Mouse (Mus musculus) forebrain, embryonic 11.5 days (tissue): Measurements from ENCODE around the gene Xrcc3. TPM values are rescaled to one million over a fixed set of nuclear protein-coding genes. Genes with fewer than 3 reads are reported as not detected.

ENCODE experiments used
- ATAC-seq: fragments of 200-750 bp; cut with Nextera tagmentation; replicated peaks from 2 replicates; pipeline ENCODE4 v1.8.0; 2017; ENCODE audit warnings: moderate TSS enrichment; ENCODE audit not compliant: low FRiP score
- DNase-seq: peaks from one replicate; pipeline ENCODE4 v3.0.0-alpha.2; 2017; ENCODE audit warnings: low spot score
- H3K27ac ChIP-seq: fragments of 300-500 bp; sonication (generic); 2 replicates; pipeline ENCODE4 v1.5.1; 2014; ENCODE audit warnings: low read depth, low read length
- H3K27me3 ChIP-seq: fragments of 300-500 bp; sonication (generic); 2 replicates; pipeline ENCODE4 v1.6.1; 2014; ENCODE audit warnings: mild to moderate bottlenecking, low read length, mixed read lengths; ENCODE audit not compliant: control insufficient read depth, insufficient read depth
- H3K36me3 ChIP-seq: fragments of 300-500 bp; sonication (generic); 2 replicates; pipeline ENCODE4 v1.6.1; 2014; ENCODE audit warnings: mild to moderate bottlenecking, low read length, moderate library complexity, mixed read lengths; ENCODE audit not compliant: control insufficient read depth, insufficient read depth
- H3K4me1 ChIP-seq: fragments of 300-500 bp; sonication (generic); replicated peaks from 2 replicates; pipeline ENCODE4 v1.6.1; 2014; ENCODE audit warnings: low read length, mixed read lengths; ENCODE audit not compliant: control insufficient read depth, insufficient read depth
- H3K4me2 ChIP-seq: fragments of 300-500 bp; sonication (generic); 2 replicates; pipeline ENCODE4 v1.6.1; 2014; ENCODE audit warnings: low read depth, mild to moderate bottlenecking, low read length, moderate library complexity, mixed read lengths; ENCODE audit not compliant: severe bottlenecking
- H3K4me3 ChIP-seq: fragments of 300-500 bp; sonication (generic); 2 replicates; pipeline ENCODE4 v1.5.1; 2014; ENCODE audit warnings: low read depth, low read length
- H3K9ac ChIP-seq: fragments of 300-500 bp; sonication (generic); 2 replicates; pipeline ENCODE4 v1.6.1; 2014; ENCODE audit warnings: low read length
- H3K9me3 ChIP-seq: fragments of 300-500 bp; sonication (generic); 2 replicates; pipeline ENCODE4 v1.6.1; 2016; ENCODE audit warnings: low read length, mixed read lengths; ENCODE audit not compliant: control insufficient read depth
- WGBS: fragments of 180-500 bp; shearing (Covaris S2); extraction: QIAGEN DNeasy Blood & Tissue Kit; methylation state at CpG from one replicate; pipeline ENCODE4 v1.1.7; 2014; 5-methylcytosine and 5-hydroxymethylcytosine counted together
- polyA plus RNA-seq: library from polyadenylated mRNA; unstranded; fragments of >200 nt; fragmentation: Nextera tagmentation; extraction: Ambion mirVana; gene quantifications from 2 replicates; pipeline ENCODE4 v1.2.1, GENCODE M21; 2014

Xrcc3 gene
- polyA plus RNA-seq, 1 experiment from 2014 or later = 20.1 TPM

DNA sequence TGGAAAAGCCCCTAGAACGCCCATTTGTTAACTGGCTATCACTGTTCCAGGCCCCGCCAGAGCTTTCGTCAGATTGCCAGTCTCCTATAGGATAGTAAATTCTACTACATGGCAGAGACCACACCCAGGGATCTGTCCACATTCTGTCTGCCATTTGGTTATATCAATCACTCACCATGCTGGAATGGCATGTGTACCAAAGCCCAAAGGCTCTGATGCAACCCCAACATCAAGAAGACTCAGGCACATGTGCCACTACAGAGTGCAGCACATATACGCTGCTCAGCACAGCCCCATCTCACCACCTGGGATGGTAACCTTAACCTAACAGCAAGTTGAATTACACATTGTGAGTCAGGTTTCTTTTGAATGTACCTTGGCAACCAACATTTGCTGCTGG, 32.3 kb upstream of the Xrcc3 start:
- Histone ChIP-seq H3K27ac (no peak overlapping the region), H3K4me3 (no peak overlapping the region), H3K9ac (no peak overlapping the region), H3K9me3 (no peaks in the 10 kb centered on the region), H3K36me3 (no peaks in the 10 kb centered on the region), H3K4me2 (no peak overlapping the region), H3K27me3 (no peaks in the 10 kb centered on the region), H3K4me1 (no peaks in the 10 kb centered on the region)
- WGBS = 96% methylated on average over 4 of the region's 4 CpGs
- no peak for ATAC-seq
- DNase-seq = no peak

DNA sequence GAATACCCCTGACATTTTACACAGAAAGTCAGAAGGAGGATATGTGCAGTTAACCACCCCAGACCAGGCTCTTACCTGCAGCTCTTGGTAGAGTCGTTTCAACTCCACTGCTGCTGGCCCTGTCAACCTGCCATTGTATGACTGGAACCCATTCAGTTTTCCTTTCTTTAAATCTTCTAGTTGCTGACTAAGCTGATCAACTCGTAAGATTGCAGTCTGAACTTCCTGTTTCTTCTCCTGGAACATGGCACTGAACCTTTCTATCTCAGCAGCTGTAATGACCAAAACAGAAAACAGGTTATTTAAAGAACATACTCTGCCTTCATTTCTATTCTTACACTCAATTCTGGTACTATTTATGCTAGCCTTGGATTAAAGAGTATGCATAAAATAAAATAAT, 29.8 kb upstream of the Xrcc3 start:
- H3K4me1 ChIP-seq = no peaks in the 10 kb centered on the region
- ATAC-seq = no peak
- H3K4me3 ChIP-seq = no peak overlapping the region
- no peaks in the 10 kb centered on the region for H3K27me3 ChIP-seq
- no peaks in the 10 kb centered on the region for H3K9me3 ChIP-seq
- no peak overlapping the region for H3K9ac ChIP-seq
- H3K36me3 ChIP-seq = no peaks in the 10 kb centered on the region
- DNase-seq = no peak
- no peak overlapping the region for H3K27ac ChIP-seq
- WGBS = 66% methylated on average over 2 of the region's 2 CpGs
- no peak overlapping the region for H3K4me2 ChIP-seq

DNA sequence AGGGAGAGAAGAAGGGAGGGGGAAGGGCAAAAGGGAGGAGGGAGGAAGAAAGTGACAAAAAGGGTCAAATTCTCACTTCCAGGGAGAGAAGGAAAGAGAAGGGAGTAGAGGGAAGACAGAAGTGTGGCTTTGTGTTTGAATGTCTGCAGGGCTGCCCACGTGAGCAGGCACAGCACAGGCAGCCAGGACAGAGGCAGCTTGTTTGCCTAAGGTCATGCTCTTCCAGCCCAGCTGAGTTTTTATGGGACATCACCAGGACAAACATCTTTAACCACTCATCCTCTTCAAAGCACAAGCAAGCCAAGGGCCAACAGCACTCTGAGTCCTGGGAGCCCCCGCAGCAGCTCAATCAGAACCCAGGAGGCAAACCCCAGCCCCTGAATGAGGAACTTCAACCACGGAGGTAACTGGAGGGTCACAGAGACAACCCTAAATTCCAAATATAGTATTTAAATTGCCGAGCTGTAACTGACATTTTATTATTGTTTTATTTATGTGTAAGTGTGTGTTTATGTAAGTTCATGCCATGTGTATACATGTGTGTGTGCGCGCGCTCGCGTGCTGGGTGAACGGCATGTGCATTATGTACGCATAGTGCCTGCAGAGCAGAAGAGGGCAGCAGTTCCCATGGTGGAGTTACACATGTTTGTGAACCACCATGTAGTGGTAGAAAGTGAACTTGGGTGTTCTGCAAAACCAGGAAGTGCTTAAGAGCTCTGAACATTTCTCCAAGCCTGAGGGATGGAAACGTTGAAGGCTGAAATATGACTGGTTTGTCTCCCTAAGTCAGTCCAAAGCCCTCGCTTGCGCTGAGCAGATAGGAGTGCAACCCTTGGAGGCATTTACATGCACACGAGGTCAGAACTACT, 29.1 kb upstream of the Xrcc3 start:
- DNase-seq (no peak), ATAC-seq (no peak)
- H3K9ac ChIP-seq = no peak overlapping the region
- H3K9me3 ChIP-seq = no peaks in the 10 kb centered on the region
- no peak overlapping the region for H3K27ac ChIP-seq
- H3K36me3 ChIP-seq = no peaks in the 10 kb centered on the region
- H3K4me1 ChIP-seq = no peaks in the 10 kb centered on the region
- H3K4me3 ChIP-seq = no peak overlapping the region
- 88% methylated on average over 15 of the region's 15 CpGs for WGBS
- no peak overlapping the region for H3K4me2 ChIP-seq
- H3K27me3 ChIP-seq = no peaks in the 10 kb centered on the region

DNA sequence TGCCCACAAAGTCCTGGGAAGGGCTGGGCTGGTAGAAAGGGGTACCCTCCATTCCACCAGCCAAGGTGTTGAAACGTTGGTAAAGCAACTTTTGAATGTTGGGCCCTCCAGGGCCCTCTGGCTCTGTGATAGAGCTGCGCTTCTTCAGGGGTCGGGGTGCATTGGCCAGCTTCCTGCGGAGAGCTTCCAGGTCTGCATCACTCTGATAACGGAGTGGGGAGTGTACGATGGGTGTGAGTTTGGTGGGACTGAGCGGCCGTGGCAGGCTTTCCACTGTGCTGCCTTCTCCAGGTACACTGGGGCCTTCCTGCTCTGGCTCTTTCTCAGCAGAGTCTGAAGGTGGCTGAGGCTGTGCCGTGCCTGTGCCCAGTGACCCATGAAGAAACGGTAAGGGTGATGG, 19.8 kb upstream of the Xrcc3 start:
- Histone ChIP-seq H3K4me3 (no peak overlapping the region), H3K27me3 (no peaks in the 10 kb centered on the region), H3K9ac (no peak overlapping the region), H3K36me3 (no peaks in the 10 kb centered on the region; the same call in 1 of the 2 replicates), H3K27ac (no peak overlapping the region), H3K4me2 (no peak overlapping the region), H3K4me1 (no peaks in the 10 kb centered on the region), H3K9me3 (no peaks in the 10 kb centered on the region)
- ATAC-seq = no peak
- no peak for DNase-seq
- WGBS = 92% methylated on average over 10 of the region's 10 CpGs

DNA sequence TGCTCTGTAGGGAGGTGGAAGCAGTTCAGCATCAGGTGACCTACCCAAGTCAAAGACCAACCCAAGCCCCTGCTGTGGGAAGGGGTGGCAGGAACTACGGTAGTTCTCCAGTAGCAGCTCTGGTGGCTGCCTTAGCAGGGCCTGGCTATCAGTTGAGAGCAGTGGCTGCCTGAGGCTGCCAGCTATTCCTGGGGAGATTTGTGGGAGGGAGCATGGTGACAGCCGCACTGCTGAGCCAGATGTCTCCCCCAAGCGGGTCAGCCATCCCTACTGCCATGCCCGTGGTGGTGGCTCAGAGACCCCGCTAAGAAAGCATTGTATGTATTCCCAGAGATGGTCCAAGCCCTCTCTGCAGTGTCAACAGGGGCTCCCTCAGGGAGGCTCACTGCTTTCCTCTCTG, 19.0 kb upstream of the Xrcc3 start:
- 82% methylated on average over 5 of the region's 5 CpGs for WGBS
- Histone ChIP-seq H3K9me3 (no peaks in the 10 kb centered on the region), H3K27me3 (no peaks in the 10 kb centered on the region), H3K36me3 (no peaks in the 10 kb centered on the region; the same call in 1 of the 2 replicates), H3K27ac (no peak overlapping the region), H3K4me2 (no peak overlapping the region), H3K9ac (no peak overlapping the region), H3K4me1 (no peaks in the 10 kb centered on the region), H3K4me3 (no peak overlapping the region)
- ATAC-seq = no peak
- no peak for DNase-seq

DNA sequence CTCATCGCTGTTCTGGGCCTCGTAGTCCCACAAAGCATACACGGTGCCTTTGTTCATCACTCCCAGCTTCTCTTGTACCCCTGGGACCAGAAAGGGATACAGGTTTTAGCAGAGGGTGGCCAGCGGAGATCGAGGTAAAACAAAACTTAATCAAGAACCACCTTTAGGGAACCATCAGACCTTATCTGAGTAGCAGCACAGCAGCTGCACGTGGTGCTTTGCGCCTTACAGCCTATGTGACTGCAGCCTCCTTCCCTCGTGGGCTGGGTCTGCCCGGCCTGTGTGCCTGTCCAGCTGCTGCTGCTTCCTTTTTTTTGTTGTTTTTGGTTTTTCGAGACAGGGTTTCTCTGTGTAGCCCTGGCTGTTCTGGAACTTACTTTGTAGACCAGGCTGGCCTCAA, 16.7 kb upstream of the Xrcc3 start:
- no peaks in the 10 kb centered on the region; the same call in 1 of the 2 replicates for H3K36me3 ChIP-seq
- H3K9me3 ChIP-seq = no peaks in the 10 kb centered on the region
- no peak overlapping the region for H3K27ac ChIP-seq
- H3K4me3 ChIP-seq = no peak overlapping the region
- no peak for DNase-seq
- WGBS = 88% methylated on average over 10 of the region's 10 CpGs
- H3K4me1 ChIP-seq = no peaks in the 10 kb centered on the region
- no peak overlapping the region for H3K9ac ChIP-seq
- no peaks in the 10 kb centered on the region for H3K27me3 ChIP-seq
- no peak for ATAC-seq
- no peak overlapping the region for H3K4me2 ChIP-seq

DNA sequence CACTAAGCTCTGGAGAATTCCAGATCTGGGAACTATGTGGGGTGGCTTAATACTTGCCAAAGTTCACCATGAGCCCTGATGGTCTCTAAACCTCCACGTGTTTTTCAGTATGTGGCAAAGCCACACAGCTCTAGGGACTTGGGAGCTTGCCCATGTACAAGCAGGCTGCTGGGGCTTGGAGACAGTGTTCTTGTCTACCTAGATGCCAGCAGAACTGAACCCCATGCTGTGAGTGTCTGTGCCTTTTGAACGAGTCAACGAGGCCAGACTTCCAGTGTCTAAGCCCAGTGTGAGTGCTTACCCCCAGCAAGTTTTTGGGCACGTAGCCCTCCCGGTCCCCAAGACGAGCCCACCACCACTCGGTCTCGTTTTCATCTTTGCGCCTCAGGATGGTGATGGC, 16.3 kb upstream of the Xrcc3 start:
- Histone ChIP-seq H3K4me2 (no peak overlapping the region), H3K27me3 (no peaks in the 10 kb centered on the region), H3K36me3 (no peaks in the 10 kb centered on the region; the same call in 1 of the 2 replicates), H3K4me1 (no peaks in the 10 kb centered on the region), H3K27ac (no peak overlapping the region), H3K4me3 (no peak overlapping the region), H3K9me3 (no peaks in the 10 kb centered on the region), H3K9ac (no peak overlapping the region)
- WGBS = 88% methylated on average over 9 of the region's 9 CpGs
- DNase-seq (no peak), ATAC-seq (no peak)

DNA sequence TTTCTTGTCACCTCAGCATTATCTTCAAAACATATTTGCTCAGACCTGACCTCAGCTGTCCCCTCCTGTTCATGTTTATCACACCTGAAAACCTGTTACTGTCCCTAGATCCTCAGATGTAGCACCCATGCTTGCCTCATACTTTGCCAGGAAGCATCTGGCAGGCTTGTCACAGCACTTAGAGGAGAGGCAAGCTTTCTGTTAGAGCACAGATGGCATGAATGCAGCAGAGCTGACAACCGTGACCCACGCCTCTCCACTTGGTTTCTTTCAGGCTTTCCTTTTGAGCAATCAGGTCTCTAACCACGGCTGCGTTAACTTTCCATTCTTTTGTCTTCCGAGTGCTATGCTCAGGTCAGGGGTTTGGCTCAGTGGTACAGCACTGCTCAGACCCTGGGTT, 15.8 kb upstream of the Xrcc3 start:
- Histone ChIP-seq H3K4me2 (no peak overlapping the region), H3K27me3 (no peaks in the 10 kb centered on the region), H3K9me3 (no peaks in the 10 kb centered on the region), H3K4me3 (no peak overlapping the region), H3K27ac (no peak overlapping the region), H3K9ac (no peak overlapping the region), H3K4me1 (no peaks in the 10 kb centered on the region), H3K36me3 (no peaks in the 10 kb centered on the region; the same call in 1 of the 2 replicates)
- WGBS = 76% methylated on average over 5 of the region's 5 CpGs
- no peak for ATAC-seq
- no peak for DNase-seq

DNA sequence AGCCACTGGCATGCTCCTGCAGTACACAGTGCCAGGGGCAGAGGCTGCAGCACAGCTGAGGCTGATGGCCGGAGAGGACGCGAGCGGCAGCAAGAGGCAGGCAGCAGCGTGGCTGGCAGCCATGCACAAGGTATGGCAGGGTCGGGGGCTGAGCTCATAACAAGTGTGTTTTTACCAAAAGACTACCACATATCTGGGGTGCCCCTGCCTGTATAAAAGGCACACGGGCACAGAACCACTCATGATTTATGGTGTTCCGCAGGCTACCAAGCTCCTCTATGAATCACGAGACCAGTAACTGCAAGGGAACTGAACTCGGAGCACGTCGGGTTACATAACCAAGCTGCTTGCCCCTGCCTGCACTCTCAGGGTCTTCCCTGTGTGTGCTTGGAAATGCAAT, 13.9 kb upstream of the Xrcc3 start:
- WGBS = 97% methylated on average over 12 of the region's 12 CpGs
- Histone ChIP-seq H3K4me3 (no peak overlapping the region), H3K9me3 (no peaks in the 10 kb centered on the region), H3K36me3 (no peaks in the 10 kb centered on the region; the same call in 1 of the 2 replicates), H3K27me3 (no peaks in the 10 kb centered on the region), H3K4me2 (no peak overlapping the region), H3K4me1 (no peaks in the 10 kb centered on the region), H3K9ac (no peak overlapping the region), H3K27ac (no peak overlapping the region)
- ATAC-seq (no peak), DNase-seq (no peak)
